Mouse (Mus musculus) monocyte, adult 2 months (primary cell): ENCODE data around the gene Cdiptos.

Experiments
- DNase-seq, 2 experiments: peaks; one replicate each; pipeline ENCODE4 v3.0.0; 2022; ENCODE audit warnings: low spot score in 2 of 2, low read depth in 1 of 2

Gene Cdiptos

DNA sequence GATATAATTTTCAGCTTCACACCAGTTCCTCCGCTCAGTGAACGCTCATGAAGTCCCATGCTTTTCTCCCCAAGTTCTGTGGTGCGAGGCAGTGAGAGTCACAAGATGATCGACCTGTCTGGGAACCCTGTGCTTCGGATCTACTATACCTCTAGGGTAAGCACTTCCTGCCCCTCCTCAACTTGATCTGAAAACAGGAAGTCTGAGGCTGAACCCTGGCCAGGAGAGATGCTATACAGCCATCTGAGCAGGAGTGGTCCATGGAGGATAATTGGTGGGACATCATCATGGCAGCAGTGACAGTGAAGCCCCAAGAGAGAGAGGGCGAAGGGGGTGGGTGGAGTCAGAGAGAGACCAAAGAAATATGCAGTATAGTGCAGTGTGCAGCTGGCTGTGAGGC, 2.9 kb upstream of the Cdiptos start:
- no peak for DNase-seq

DNA sequence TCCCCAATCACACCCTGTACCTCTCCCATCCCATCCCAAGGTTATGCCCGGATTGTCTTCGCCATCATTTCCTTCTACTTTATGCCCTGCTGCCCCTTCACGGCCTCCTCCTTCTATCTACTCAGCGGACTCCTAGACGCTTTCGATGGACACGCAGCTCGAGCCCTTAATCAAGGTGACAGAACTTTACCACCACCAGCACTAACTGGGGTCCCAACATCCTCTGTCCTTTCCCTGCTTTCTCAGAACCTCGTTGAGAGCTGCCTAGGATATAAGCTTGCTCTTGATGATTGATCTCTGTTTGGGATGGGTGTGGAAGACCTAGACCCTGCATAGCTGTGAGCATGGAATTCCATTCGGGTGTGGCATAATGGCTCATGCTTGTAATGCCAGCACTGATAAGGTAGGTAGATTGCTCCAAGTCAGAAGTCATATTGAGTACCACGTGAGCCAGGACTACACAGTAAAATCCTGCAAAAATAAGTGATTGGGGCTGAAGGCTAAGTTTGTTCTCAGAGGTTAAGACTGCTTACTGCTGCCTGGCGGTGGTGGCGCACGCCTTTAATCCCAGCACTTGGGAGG, 1.1 kb upstream of the Cdiptos start:
- DNase-seq, result no peak

DNA sequence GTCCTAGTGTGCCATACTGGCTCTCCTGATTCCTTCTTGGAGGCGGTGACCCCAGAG, 177 bp downstream of the Cdiptos start, which contains the start of gene Cdipt:
TSS of gene Cdipt (plus strand) at position 22 of the 57 bp plus-strand sequence.
- no peak for DNase-seq

DNA sequence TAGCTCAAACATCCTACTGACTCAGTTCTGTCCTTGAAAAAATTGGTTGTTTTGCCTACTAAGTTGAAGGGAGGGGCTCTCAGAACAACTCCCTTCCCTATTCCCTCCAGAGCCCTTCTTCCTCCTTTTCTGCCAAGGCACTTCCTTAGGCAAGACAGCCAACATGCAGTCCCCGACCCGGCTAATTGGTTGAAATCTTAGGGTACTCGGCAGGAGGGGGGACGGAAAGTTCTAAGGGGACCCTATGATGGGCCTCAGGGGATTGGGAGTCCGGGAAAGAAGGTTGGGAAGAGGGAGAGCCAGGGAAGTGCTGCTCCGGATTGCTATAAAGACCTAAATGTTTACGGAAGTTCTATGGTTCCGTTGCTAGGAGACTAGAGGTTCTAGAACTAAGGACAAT, 405 bp downstream of the Cdiptos start:
- peak in 1 of 2 experiments; percentile 30 for DNase-seq

DNA sequence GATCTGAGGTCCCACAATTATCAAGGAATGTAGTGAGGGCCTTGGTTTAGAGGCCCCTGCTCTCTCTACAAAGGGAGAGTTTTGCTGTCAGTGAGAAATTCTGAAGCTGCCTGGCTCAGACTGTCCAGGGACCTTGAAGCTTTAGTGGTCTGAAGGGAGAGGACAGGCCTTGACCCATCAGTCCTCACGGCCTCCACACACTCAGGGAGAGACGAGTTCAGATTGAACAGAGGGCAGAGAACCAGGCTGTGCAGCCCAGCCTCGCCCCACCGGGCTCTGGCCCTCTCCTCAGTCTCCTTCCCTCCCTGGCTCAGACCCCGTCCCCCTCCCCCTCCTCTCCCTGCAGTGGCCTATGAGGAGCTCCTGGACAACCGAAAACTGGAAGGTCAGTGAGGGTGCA, 8.5 kb downstream of the Cdiptos start:
- no peak for DNase-seq

DNA sequence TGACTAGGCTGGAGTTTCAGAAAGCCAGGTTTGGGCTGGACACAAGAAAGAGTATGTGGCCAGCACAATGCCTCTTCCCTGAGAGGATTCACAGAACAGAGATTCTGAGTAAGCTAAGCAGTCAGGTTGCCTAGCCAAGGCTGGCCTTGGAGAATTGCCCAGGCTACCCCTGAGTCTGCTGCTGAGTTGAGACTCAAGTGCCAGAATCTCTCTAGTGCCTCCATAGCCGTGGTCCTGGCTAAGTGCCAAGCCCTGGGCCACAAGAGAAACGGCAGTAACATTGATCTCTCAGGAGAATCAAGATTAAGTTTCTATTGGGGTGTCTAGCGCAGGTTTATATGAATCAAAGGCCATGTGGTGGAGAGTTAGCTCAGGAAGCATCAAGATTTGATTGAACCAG, 10.3 kb downstream of the Cdiptos start:
- no peak for DNase-seq

DNA sequence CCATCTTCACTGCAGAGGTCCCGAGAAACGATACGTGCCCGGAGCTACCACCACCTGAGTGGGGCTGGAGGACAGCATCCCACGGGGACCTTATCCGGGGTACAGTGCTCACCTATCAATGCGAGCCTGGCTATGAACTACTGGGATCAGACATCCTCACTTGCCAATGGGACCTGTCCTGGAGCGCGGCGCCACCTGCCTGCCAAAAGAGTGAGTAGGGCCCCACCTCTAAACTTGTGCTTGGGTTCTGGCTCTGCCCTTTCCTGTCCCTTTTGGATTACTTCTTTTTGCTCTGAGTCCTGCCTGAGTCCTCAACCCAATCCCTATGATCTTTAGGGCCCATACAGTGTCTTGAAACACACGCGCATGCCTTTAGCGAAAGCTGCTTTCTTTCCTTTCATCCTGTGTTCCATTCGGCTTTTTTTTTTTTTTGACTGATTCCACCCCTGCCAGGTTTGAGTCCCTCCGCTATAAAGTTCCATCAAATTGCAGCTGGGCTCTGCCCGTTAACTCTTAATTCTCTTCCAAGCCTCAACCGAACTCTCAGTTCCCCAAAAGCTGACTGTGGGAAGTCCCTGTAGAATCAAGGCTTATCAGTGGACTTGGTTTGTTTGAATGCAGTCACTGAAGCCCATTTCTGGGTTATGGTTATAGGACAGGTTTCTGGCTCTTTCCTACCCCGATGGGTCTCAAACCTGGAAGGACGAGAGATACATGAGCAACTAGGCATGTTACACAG, 12.2 kb downstream of the Cdiptos start:
- no peak for DNase-seq

DNA sequence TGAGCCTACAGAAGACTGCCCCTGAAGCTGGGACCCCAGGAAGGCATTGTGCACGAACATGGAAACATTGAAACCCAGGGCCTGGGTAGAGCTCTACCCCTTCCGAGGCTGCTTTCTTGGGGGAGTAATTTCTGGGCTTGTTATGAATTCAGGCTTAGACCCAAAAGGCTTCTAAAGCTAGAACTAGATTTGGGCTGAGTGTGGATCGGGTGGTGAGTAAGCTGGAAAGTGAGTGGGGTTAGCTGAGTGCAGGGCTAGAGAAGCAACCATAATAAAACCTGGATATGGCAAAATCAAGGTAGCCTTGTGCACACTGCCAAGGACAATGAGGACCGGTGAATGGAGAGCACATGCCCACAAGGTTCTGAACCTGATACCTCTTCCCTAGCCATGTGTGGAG, 13.9 kb downstream of the Cdiptos start:
- no peak for DNase-seq

DNA sequence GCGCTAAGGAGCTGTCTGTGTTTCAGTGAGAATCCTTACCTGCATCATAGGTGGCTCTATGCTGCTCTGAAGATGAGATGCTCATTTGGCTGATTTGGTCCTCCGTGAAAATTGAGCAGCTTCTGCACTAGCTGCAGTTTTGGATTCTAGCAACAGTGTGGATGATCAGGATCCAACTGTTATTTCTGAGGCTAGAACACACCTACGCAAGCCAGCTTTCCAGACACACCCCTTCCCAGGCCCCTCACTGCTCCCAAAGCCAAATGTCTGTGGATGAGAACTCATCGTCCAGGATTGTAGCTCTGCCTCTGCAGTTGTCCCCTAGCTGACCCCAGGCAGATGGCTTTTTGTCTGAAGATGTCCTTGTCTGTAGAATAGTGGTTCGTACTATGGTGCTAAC, 14.8 kb downstream of the Cdiptos start:
- no peak for DNase-seq

DNA sequence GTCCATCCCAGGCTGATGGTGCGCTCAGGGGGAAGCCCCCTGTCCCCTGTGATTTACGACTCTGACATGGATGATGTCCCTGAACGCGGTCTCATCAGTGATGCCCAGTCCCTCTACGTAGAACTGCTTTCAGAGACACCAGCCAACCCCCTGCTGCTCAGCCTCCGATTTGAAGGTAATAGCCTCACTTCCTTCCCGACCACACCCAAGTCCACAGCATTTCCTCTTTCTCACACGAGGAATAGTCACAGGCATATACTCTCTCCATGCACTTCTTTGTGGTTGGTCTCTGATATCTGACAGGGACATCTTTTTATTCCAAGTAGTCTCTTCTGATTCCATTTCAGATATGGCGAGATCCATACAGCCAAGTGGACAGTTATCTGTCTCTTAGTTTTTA, 16.1 kb downstream of the Cdiptos start:
- DNase-seq, result no peak

DNA sequence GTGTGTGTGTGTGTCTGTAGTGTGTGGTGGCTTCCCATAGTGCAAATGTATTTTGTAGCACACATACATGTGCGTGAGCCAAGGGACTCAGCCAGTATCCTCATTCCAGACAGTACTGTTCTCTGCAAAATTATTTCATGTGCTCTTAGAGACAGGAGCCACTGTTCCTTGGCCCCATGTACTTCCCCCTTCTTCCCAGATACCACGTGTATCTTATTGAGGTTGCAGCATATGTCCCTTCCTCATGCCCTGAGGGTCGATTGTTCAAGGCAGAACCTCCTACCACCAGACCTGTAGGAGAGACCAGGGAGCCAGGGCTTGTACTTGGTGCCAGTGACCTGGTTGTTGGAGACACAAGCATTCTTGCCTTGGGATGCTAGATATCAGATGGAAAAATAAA, 20.8 kb downstream of the Cdiptos start:
- DNase-seq, result no peak

DNA sequence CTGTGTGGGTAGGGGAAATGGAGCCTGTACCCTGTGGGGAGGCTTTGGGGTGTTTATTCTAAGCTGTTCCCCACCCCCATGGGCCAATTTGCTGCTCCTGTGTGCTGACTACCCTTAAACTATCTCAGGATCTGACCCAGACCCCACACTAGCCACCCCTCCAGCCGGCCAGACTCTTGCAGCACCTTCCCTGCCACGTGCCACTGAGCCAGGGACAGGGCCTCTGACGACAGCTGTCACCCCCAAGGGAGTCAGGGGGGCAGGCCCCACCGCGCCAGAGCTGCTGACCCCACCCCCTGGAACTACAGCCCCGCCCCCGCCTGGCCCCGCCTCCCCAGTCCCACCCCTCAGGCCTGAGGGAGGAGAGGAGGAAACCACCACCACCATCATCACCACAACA, 23.3 kb downstream of the Cdiptos start:
- no peak for DNase-seq

DNA sequence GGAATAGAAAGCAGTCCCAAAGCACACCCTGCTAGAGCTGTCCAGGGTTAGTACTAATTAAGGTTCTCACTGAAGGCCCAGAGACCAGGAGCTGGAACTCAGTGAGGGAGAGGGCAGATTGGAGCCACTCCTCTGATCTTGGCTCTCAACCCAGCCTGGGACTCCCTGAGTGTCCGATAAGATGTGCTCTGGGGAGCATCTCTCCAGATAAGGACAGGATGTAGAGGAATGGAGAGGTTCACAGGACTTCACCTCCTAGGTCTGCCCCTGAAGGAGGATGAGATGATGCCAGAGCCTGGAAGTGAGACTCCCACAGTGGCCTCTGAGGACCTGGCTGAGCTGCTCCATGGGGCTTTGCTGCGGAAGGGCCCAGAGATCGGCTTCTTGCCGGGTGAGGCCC, 24.2 kb downstream of the Cdiptos start:
- DNase-seq, result no peak

DNA sequence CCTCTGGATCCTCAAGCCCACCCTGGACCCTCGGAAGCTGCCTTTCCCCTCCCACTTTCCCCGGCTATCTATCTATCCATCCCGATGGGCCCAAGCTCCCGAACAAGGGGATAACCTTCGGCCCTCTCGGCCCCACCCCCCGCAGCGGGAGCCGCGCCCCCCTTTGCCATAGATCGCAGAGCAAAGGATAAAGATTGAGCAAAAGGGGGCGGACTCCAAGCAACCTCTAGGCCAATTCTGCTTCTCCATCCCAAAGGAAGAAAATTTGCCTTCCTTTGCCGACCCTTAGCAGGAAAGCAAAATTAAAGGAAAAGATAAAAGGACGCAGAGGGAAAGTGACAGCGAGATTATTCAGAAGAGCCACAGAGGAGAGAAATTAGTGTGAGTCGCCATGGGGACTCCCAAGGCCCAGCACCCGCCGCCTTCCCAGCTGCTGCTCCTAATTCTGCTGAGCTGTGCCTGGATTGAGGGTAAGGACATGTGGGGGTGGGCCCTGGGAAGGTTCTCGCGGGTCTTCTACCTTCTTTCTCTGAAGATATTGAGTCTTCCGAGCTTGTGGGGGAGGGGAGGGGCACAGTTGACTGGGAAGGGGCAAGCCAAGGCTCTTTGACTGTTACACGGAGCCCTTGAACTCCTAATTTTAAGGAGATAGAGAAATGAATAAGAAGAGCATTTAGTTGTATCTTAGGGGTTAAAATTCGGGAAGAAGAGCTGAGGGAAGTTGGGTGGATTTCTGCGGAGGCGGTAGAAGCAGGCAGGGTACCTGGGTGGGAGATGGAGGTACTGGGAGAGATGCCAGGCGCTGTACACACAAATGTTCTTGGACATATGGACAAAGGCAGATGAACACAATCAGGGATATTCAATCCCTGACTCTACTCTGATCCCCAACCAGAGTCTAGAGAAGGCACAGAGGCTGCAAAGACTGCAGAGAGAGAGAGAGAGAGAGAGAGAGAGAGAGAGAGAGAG, 25.0 kb downstream of the Cdiptos start:
- DNase-seq, result no peak

DNA sequence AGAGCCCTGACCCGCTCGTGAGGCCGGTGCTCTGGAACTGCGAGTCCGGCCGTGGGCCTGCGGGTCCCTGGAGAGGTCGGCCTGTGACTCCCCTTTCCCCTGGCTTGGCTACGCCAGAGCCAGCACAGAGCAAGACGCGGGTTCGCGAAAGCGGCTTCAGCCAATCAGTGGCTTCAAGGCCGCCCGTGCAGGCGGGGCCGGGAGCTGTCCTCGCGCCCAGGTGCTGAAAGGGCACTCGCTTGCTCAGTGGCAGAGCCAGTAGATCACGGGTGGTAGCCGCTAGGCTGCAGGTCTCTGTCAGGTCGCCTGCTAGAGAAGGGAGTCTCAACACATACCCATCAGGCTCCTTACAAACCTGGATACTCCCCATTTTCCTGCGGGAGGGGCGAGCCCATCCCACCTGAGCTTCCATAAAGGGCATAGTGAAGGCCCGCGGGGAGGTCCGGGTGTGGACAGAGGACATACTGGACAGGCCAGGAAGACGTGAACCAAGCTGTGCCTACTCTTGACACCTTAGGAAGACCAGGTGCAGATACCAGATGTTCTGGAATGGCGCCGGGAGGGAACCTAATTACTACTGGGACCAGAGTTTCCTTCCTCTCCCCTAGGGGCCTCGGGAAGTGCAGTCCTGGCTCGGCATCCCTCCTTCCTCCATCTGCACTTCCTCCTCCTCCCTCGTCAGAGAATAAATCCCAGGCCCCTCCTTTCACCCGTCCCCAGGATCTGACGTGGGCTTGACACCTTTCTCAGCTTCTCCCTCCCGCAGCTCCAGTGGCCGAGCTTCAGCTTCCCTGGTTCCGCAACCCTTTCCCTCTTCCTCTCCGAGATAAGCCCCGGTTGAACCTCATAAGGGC, 25.9 kb downstream of the Cdiptos start, which contains the start of gene Sez6l2:
TSS of gene Sez6l2 (plus strand) at position 771 of the 854 bp plus-strand sequence.
- peak; percentile 66 to 71 for DNase-seq

DNA sequence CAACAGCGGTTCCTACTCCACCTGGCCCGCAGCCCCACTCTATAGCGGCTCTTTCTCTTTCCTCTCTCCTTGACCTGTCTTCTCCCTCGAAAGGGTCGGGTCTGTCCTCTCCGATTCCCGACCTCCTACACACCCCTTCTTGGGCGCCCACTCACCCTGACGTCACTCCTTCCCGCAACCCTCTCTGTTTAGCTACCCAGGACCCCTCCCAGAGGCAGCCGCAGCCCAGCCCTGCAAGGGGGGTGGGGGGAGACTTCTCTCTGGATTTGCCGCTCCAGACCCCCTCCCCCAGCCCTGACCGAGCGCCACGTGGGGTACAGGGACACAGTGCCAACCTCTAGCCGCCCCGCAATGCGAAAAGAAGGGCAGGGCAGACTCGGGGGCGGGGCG, 26.5 kb downstream of the Cdiptos start, which contains the start of gene Asphd1:
TSS of gene Asphd1 (minus strand) at position 180 of the 390 bp plus-strand sequence.
- no peak for DNase-seq

DNA sequence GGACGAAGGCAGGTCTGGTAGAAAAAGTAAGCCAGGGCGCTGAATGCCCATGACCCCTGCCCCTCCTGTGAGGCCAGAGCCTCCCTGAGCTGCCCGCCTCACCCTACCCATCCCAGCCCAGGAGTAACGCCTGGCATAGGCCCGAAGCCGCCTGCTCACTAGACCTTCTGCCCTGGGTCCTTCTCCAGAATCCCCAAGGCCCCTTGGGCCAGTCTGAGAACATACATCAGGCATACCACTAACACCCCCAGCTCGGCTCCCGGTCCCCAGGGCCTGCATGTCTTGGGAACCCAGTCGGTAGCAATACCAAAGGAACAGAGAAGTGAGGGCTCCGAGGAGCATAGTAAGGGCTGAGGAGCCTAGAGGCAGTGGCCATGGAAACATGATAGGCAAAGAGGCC, 27.3 kb downstream of the Cdiptos start:
- no peak for DNase-seq

DNA sequence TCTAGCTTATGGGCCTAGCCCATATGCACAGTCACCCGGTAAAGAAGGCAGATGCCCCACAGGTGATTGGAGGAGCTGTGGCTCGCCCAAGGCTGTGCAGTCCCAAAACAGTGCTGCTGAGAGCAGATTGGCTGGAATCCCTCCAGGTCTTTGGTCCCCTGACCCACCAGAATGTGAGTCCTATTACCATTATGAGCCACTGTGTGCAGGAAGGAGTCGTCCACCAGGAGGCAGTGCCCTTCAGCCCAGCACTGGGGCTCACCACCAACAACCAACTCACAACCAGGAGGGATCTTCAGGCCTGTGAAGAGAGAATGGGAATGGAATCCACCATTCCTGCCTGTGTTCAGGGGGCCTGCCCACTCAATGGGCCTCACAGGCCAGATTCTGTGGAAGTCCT, 29.4 kb downstream of the Cdiptos start:
- no peak for DNase-seq

DNA sequence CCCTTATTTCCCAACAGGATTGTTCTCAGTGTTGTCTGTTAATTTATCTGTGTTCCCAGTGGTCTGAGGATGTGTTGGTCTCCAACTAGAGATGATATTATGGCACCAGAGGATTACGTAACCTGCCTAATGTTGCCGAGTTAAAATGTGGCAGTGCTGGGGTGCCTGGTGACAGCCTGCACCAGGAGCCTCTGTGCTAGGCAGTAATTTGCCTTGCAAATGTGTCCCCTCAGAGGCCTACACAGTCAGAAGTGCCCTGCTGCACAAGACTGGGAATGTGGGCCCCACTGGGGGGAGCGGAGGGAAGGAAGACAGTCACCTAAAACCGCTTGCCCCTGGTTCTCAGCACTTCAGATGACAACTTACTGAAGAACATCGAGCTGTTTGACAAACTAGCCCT, 34.1 kb downstream of the Cdiptos start:
- no peak for DNase-seq

DNA sequence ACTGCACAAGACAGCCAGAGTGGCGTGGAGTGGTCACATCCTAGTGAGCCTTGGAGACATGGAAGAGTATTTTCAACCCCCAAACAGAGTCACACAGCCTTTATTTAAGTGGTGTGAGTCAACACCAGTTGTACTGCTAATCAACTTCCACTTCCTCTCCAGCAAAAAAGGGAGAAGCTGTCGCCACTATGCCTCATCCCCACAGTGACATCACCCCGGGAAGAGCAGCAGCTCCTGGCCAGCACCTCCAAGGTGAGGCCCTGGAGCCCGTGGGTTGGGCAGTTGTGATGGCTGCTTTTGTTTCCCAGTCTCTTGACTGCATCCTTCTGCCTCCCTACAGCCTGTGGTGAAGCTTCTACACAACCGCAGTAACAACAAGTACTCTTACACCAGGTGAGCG, 34.7 kb downstream of the Cdiptos start:
- DNase-seq, result no peak

DNA sequence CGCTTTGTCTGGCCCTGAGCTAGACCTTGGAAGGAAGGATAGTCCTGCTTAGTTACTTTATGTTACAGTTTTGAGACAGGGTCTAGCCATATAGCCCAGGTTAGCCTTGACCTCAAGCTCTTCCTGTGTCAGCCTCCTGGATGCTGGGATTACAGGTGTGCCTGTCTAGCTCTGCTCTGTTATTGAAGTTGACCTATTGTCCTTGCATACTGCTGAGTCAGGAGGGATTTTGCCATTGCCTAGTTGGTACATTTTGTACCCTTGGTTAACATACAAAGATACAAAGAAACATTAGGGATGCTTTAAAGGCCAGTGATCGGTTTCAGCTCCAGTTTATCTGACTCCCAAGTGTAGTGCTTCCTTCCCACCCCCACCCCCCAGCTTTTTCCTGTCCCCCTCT, 43.2 kb downstream of the Cdiptos start:
- DNase-seq, result no peak

DNA sequence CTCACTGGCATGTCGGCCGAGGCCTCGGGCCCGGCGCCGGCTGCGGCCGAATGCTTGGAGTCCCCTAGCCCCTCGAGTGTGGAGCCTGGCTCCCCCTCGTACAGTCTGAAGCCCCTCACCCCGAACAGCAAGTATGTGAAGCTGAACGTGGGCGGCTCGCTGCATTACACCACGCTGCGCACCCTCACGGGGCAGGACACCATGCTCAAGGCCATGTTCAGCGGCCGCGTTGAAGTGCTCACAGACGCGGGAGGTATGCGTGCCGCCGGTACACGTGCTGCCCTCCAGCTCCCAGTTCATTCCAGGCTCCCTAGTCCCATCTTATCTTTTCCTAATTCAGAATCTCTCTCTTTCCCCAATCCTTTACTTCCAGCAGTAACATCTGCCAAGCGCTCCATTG, 46.9 kb downstream of the Cdiptos start:
- no peak for DNase-seq
